Mouse (Mus musculus) brown adipose tissue, adult 24 weeks (tissue): ENCODE measurements around the gene 4930404N11Rik. TPM values are rescaled to one million over a fixed set of nuclear protein-coding genes. Genes with fewer than 3 reads are reported as not detected.

Experiments
- H3K27ac ChIP-seq: fragments of 200-500 bp; replicated peaks from 2 replicates; pipeline ENCODE4 v1.5.1; 2012; ENCODE audit warnings: low read depth, mild to moderate bottlenecking, low read length
- H3K4me1 ChIP-seq: fragments of 200-500 bp; 2 replicates; pipeline ENCODE4 v1.6.1; 2012; ENCODE audit warnings: low read length, mixed read lengths; ENCODE audit not compliant: control insufficient read depth, insufficient read depth, insufficient read length
- H3K4me3 ChIP-seq: fragments of 200-500 bp; 2 replicates; pipeline ENCODE4 v1.5.1; 2012; ENCODE audit warnings: low read depth, mild to moderate bottlenecking, low read length, moderate library complexity; ENCODE audit not compliant: insufficient read depth
- polyA plus RNA-seq: library from polyadenylated mRNA; stranded (reverse); fragments of >200 nt; gene quantifications from 2 replicates; pipeline ENCODE4 v1.2.4, GENCODE M21; 2012; ENCODE audit not compliant: missing spikeins, insufficient read depth, insufficient read length

The 4930404N11Rik gene
- polyA plus RNA-seq, 1 experiment, result not detected

- no peak overlapping the region for H3K27ac ChIP-seq
- peak overlapping the region; percentile 56 for H3K4me3 ChIP-seq
- peaks cover 15% of the 10 kb centered on the region for H3K4me1 ChIP-seq
These were observed 13.1 kb upstream of the 4930404N11Rik start for GRCm38 (mm10) chr10:81378553-81379182.

GRCm38 (mm10) chr10:81377793-81378552, 12.4 kb upstream of the 4930404N11Rik start, which contains the start of gene Fzr1:
Gene Fzr1, minus strand, starts transcription at chr10:81378516.
- peak within 1 kb of the TSS; percentile 70 for H3K4me3 ChIP-seq
- peaks cover 15% of the 10 kb centered on the region for H3K4me1 ChIP-seq
- peak within 1 kb of the TSS; percentile 24; the same call in 1 of the 2 replicates for H3K27ac ChIP-seq

- Histone ChIP-seq H3K27ac (no peak overlapping the region), H3K4me1 (peaks cover 15% of the 10 kb centered on the region), H3K4me3 (peak overlapping the region; percentile 70)
These were observed 11.7 kb upstream of the 4930404N11Rik start for GRCm38 (mm10) chr10:81377362-81377664.

GRCm38 (mm10) chr10:81376561-81377361, 11.1 kb upstream of the 4930404N11Rik start:
- Histone ChIP-seq H3K27ac (no peak overlapping the region), H3K4me3 (peak overlapping the region; percentile 70), H3K4me1 (peaks cover 15% of the 10 kb centered on the region)

- Histone ChIP-seq H3K4me3 (no peak overlapping the region), H3K27ac (no peak overlapping the region), H3K4me1 (peaks cover 15% of the 10 kb centered on the region)
These were observed 9.7 kb upstream of the 4930404N11Rik start for GRCm38 (mm10) chr10:81375322-81375721.

GRCm38 (mm10) chr10:81367207-81367495, 1.5 kb upstream of the 4930404N11Rik start:
- no peak overlapping the region for H3K27ac ChIP-seq
- no peak overlapping the region for H3K4me3 ChIP-seq
- H3K4me1 ChIP-seq, result peaks cover 7% of the 10 kb centered on the region; the same call in 1 of the 2 replicates

- H3K27ac ChIP-seq, result no peak overlapping the region
These were observed 1.0 kb upstream of the 4930404N11Rik start for GRCm38 (mm10) chr10:81366477-81367206.

GRCm38 (mm10) chr10:81365073-81365472, 543 bp downstream of the 4930404N11Rik start:
- no peak overlapping the region for H3K4me3 ChIP-seq
- H3K27ac ChIP-seq, result no peak overlapping the region
- H3K4me1 ChIP-seq, result peaks cover 7% of the 10 kb centered on the region; the same call in 1 of the 2 replicates

More at GRCm38 (mm10) chr10:81366477-81367206, 1.0 kb upstream of the 4930404N11Rik start:
- Histone ChIP-seq H3K4me3 (no peak overlapping the region), H3K4me1 (peaks cover 7% of the 10 kb centered on the region; the same call in 1 of the 2 replicates)

- Histone ChIP-seq H3K27ac (no peak overlapping the region), H3K4me1 (peaks cover 7% of the 10 kb centered on the region; the same call in 1 of the 2 replicates), H3K4me3 (no peak overlapping the region)
These were observed 950 bp downstream of the 4930404N11Rik start for GRCm38 (mm10) chr10:81364666-81365065.

GRCm38 (mm10) chr10:81363436-81364346, 1.9 kb downstream of the 4930404N11Rik start:
- H3K4me1 ChIP-seq, result peaks cover 9% of the 10 kb centered on the region

GRCm38 (mm10) chr10:81362336-81362949, 3.2 kb downstream of the 4930404N11Rik start:
- no peak overlapping the region for H3K4me3 ChIP-seq
- H3K27ac ChIP-seq, result no peak overlapping the region

More at GRCm38 (mm10) chr10:81363436-81364346, 1.9 kb downstream of the 4930404N11Rik start:
- Histone ChIP-seq H3K27ac (no peak overlapping the region), H3K4me3 (no peak overlapping the region)

GRCm38 (mm10) chr10:81360721-81361120, 4.9 kb downstream of the 4930404N11Rik start:
- no peak overlapping the region for H3K4me3 ChIP-seq
- no peak overlapping the region for H3K27ac ChIP-seq
- peaks cover 16% of the 10 kb centered on the region for H3K4me1 ChIP-seq

More at GRCm38 (mm10) chr10:81362336-81362949, 3.2 kb downstream of the 4930404N11Rik start:
- H3K4me1 ChIP-seq, result peaks cover 11% of the 10 kb centered on the region

- H3K4me3 ChIP-seq, result peak overlapping the region; percentile 82
- peaks cover 9% of the 10 kb centered on the region; the same call in 1 of the 2 replicates for H3K4me1 ChIP-seq
- peak overlapping the region; percentile 39; the same call in 1 of the 2 replicates for H3K27ac ChIP-seq
These were observed 6.8 kb downstream of the 4930404N11Rik start for GRCm38 (mm10) chr10:81358841-81359240.
